Mouse (Mus musculus) liver, embryonic 15.5 days (tissue): ENCODE results near the gene Myo16. TPM values are rescaled to one million over a fixed set of nuclear protein-coding genes. Genes with fewer than 3 reads are reported as not detected.

ENCODE experiments used
- ATAC-seq: fragments of 200-750 bp; cut with Nextera tagmentation; 2 replicates; pipeline ENCODE4 v1.8.0; 2017; ENCODE audit warnings: moderate number of reproducible peaks, mild to moderate bottlenecking, moderate library complexity; ENCODE audit not compliant: insufficient read depth
- H3K27ac ChIP-seq: fragments of 300-500 bp; sonication (generic); replicated peaks from 2 replicates; pipeline ENCODE4 v1.5.1; 2015; ENCODE audit warnings: mild to moderate bottlenecking, inconsistent platforms
- H3K27me3 ChIP-seq: fragments of 300-500 bp; sonication (generic); 2 replicates; pipeline ENCODE4 v1.6.1; 2015; ENCODE audit warnings: mild to moderate bottlenecking, inconsistent platforms
- H3K36me3 ChIP-seq: fragments of 300-500 bp; sonication (generic); replicated peaks from 2 replicates; pipeline ENCODE4 v1.6.1; 2015; ENCODE audit warnings: moderate library complexity, mild to moderate bottlenecking, inconsistent platforms
- H3K4me1 ChIP-seq: fragments of 300-500 bp; sonication (generic); replicated peaks from 2 replicates; pipeline ENCODE4 v1.6.1; 2015; ENCODE audit warnings: inconsistent platforms
- H3K4me2 ChIP-seq: fragments of 300-500 bp; sonication (generic); 2 replicates; pipeline ENCODE4 v1.6.1; 2015; ENCODE audit warnings: moderate library complexity, mild to moderate bottlenecking, inconsistent platforms
- H3K4me3 ChIP-seq: fragments of 300-500 bp; sonication (generic); replicated peaks from 2 replicates; pipeline ENCODE4 v1.5.1; 2015; ENCODE audit warnings: mild to moderate bottlenecking, inconsistent platforms
- H3K9ac ChIP-seq: fragments of 300-500 bp; sonication (generic); 2 replicates; pipeline ENCODE4 v1.6.1; 2015; ENCODE audit warnings: moderate library complexity, mild to moderate bottlenecking, inconsistent platforms
- H3K9me3 ChIP-seq: fragments of 300-500 bp; sonication (generic); replicated peaks from 2 replicates; pipeline ENCODE4 v1.6.1; 2016; ENCODE audit warnings: inconsistent platforms
- WGBS: fragments of 180-500 bp; shearing (Covaris S2); methylation state at CpG from one replicate; pipeline ENCODE4 v1.1.7; 2015; ENCODE audit warnings: mixed read lengths; ENCODE audit not compliant: insufficient replicate concordance; 5-methylcytosine and 5-hydroxymethylcytosine counted together
- polyA plus RNA-seq: library from polyadenylated mRNA; unstranded; fragments of >200 nt; fragmentation: Nextera tagmentation; extraction: Ambion mirVana; gene quantifications from 2 replicates; pipeline ENCODE4 v1.2.1, GENCODE M21; 2015

Myo16 gene
- polyA plus RNA-seq, 1 experiment from 2014 or later, result 0.03 TPM

- Histone ChIP-seq H3K9me3 (no peaks in the 10 kb centered on the region), H3K27me3 (0 out of 2 replicates have a peak, but pooled peaks cover 4% of the 10 kb centered on the region), H3K4me2 (no peak overlapping the region), H3K9ac (no peak overlapping the region), H3K4me3 (no peak overlapping the region), H3K27ac (no peak overlapping the region), H3K36me3 (no peaks in the 10 kb centered on the region), H3K4me1 (no peaks in the 10 kb centered on the region)
- 55% methylated on average over 11 of the region's 11 CpGs for whole genome bisulfite sequencing
- no peak for ATAC-seq
Observed at GRCm38 (mm10) chr8:10589422-10589933, 435.8 kb downstream of the Myo16 start.

GRCm38 (mm10) chr8:10592917-10593316, 439.2 kb downstream of the Myo16 start:
- no peak overlapping the region for H3K4me3 ChIP-seq
- H3K27ac ChIP-seq, result no peak overlapping the region
- no peak for ATAC-seq
- WGBS, result 69% methylated on average over 6 of the region's 6 CpGs
- H3K27me3 ChIP-seq, result no peaks in the 10 kb centered on the region
- no peak overlapping the region for H3K4me2 ChIP-seq
- H3K36me3 ChIP-seq, result no peaks in the 10 kb centered on the region
- H3K9me3 ChIP-seq, result no peaks in the 10 kb centered on the region
- no peak overlapping the region for H3K9ac ChIP-seq
- H3K4me1 ChIP-seq, result no peaks in the 10 kb centered on the region

GRCm38 (mm10) chr8:10596353-10596752, 442.6 kb downstream of the Myo16 start:
- no peaks in the 10 kb centered on the region for H3K27me3 ChIP-seq
- H3K4me2 ChIP-seq, result no peak overlapping the region
- no peaks in the 10 kb centered on the region for H3K36me3 ChIP-seq
- no peaks in the 10 kb centered on the region for H3K4me1 ChIP-seq
- H3K27ac ChIP-seq, result no peak overlapping the region
- no peak for ATAC-seq
- WGBS, result 53% methylated on average over 3 of the region's 3 CpGs
- no peak overlapping the region for H3K9ac ChIP-seq
- H3K4me3 ChIP-seq, result no peak overlapping the region
- H3K9me3 ChIP-seq, result no peaks in the 10 kb centered on the region

- Histone ChIP-seq H3K27me3 (no peaks in the 10 kb centered on the region), H3K4me3 (no peak overlapping the region), H3K9ac (no peak overlapping the region), H3K4me1 (no peaks in the 10 kb centered on the region), H3K9me3 (no peaks in the 10 kb centered on the region), H3K36me3 (no peaks in the 10 kb centered on the region), H3K4me2 (no peak overlapping the region), H3K27ac (no peak overlapping the region)
- ATAC-seq, result no peak
- WGBS, result 63% methylated on average over 5 of the region's 5 CpGs
Observed at GRCm38 (mm10) chr8:10597595-10597994, 443.9 kb downstream of the Myo16 start.

GRCm38 (mm10) chr8:10598889-10599288, 445.2 kb downstream of the Myo16 start:
- no peak for ATAC-seq
- Histone ChIP-seq H3K27me3 (no peaks in the 10 kb centered on the region), H3K4me3 (no peak overlapping the region), H3K4me1 (no peaks in the 10 kb centered on the region), H3K9me3 (no peaks in the 10 kb centered on the region), H3K4me2 (no peak overlapping the region), H3K9ac (no peak overlapping the region), H3K36me3 (no peaks in the 10 kb centered on the region), H3K27ac (no peak overlapping the region)
- 35% methylated on average over 5 of the region's 5 CpGs for WGBS

- Histone ChIP-seq H3K4me3 (no peak overlapping the region), H3K9ac (no peak overlapping the region), H3K4me1 (no peaks in the 10 kb centered on the region), H3K9me3 (no peaks in the 10 kb centered on the region), H3K4me2 (no peak overlapping the region), H3K27me3 (no peaks in the 10 kb centered on the region), H3K27ac (no peak overlapping the region), H3K36me3 (no peaks in the 10 kb centered on the region)
- ATAC-seq, result no peak
- WGBS, result 19% methylated on average over 12 of the region's 12 CpGs
Observed at GRCm38 (mm10) chr8:10606028-10606815, 452.5 kb downstream of the Myo16 start.

GRCm38 (mm10) chr8:10606816-10607209, 453.1 kb downstream of the Myo16 start:
- no peaks in the 10 kb centered on the region for H3K9me3 ChIP-seq
- H3K27me3 ChIP-seq, result no peaks in the 10 kb centered on the region
- H3K4me3 ChIP-seq, result no peak overlapping the region
- no peak overlapping the region for H3K9ac ChIP-seq
- H3K36me3 ChIP-seq, result no peaks in the 10 kb centered on the region
- H3K4me2 ChIP-seq, result no peak overlapping the region
- WGBS, result 19% methylated on average over 4 of the region's 4 CpGs
- H3K4me1 ChIP-seq, result no peaks in the 10 kb centered on the region
- H3K27ac ChIP-seq, result no peak overlapping the region
- no peak for ATAC-seq

GRCm38 (mm10) chr8:10611636-10612035, 457.9 kb downstream of the Myo16 start:
- Histone ChIP-seq H3K27ac (no peak overlapping the region), H3K27me3 (no peaks in the 10 kb centered on the region), H3K9me3 (no peaks in the 10 kb centered on the region), H3K4me2 (no peak overlapping the region), H3K9ac (no peak overlapping the region), H3K36me3 (no peaks in the 10 kb centered on the region), H3K4me1 (no peaks in the 10 kb centered on the region), H3K4me3 (no peak overlapping the region)
- WGBS, result 44% methylated on average over 5 of the region's 5 CpGs
- ATAC-seq, result no peak

GRCm38 (mm10) chr8:10613371-10613770, 459.7 kb downstream of the Myo16 start:
- Histone ChIP-seq H3K36me3 (no peaks in the 10 kb centered on the region), H3K4me2 (no peak overlapping the region), H3K4me1 (no peaks in the 10 kb centered on the region), H3K4me3 (no peak overlapping the region), H3K9me3 (no peaks in the 10 kb centered on the region), H3K9ac (no peak overlapping the region), H3K27me3 (no peaks in the 10 kb centered on the region), H3K27ac (no peak overlapping the region)
- 49% methylated on average over 2 of the region's 2 CpGs for WGBS
- no peak for ATAC-seq

- H3K27ac ChIP-seq, result no peak overlapping the region
- ATAC-seq, result no peak
- H3K27me3 ChIP-seq, result no peaks in the 10 kb centered on the region
- H3K4me2 ChIP-seq, result no peak overlapping the region
- H3K9me3 ChIP-seq, result no peaks in the 10 kb centered on the region
- H3K4me3 ChIP-seq, result no peak overlapping the region
- H3K9ac ChIP-seq, result no peak overlapping the region
- no peaks in the 10 kb centered on the region for H3K36me3 ChIP-seq
- no peaks in the 10 kb centered on the region for H3K4me1 ChIP-seq
- 78% methylated on average over 2 of the region's 2 CpGs for WGBS
Observed at GRCm38 (mm10) chr8:10619689-10620088, 466.0 kb downstream of the Myo16 start.

GRCm38 (mm10) chr8:10625262-10625661, 471.6 kb downstream of the Myo16 start:
- Histone ChIP-seq H3K4me1 (no peaks in the 10 kb centered on the region), H3K4me3 (no peak overlapping the region), H3K9ac (no peak overlapping the region), H3K36me3 (no peaks in the 10 kb centered on the region), H3K4me2 (no peak overlapping the region), H3K27ac (no peak overlapping the region), H3K27me3 (no peaks in the 10 kb centered on the region), H3K9me3 (no peaks in the 10 kb centered on the region)
- WGBS, result 48% methylated on average over 5 of the region's 5 CpGs
- ATAC-seq, result no peak

GRCm38 (mm10) chr8:10628725-10629124, 475.0 kb downstream of the Myo16 start:
- H3K4me2 ChIP-seq, result no peak overlapping the region
- H3K27ac ChIP-seq, result no peak overlapping the region
- no peaks in the 10 kb centered on the region for H3K36me3 ChIP-seq
- 72% methylated on average over 8 of the region's 8 CpGs for WGBS
- no peak for ATAC-seq
- no peak overlapping the region for H3K9ac ChIP-seq
- H3K4me3 ChIP-seq, result no peak overlapping the region
- no peaks in the 10 kb centered on the region for H3K27me3 ChIP-seq
- peaks cover 4% of the 10 kb centered on the region; the same call in 1 of the 2 replicates for H3K4me1 ChIP-seq
- H3K9me3 ChIP-seq, result no peaks in the 10 kb centered on the region
